ENCODE assay signal across 8 mouse cellular contexts in the genomic region with DNA sequence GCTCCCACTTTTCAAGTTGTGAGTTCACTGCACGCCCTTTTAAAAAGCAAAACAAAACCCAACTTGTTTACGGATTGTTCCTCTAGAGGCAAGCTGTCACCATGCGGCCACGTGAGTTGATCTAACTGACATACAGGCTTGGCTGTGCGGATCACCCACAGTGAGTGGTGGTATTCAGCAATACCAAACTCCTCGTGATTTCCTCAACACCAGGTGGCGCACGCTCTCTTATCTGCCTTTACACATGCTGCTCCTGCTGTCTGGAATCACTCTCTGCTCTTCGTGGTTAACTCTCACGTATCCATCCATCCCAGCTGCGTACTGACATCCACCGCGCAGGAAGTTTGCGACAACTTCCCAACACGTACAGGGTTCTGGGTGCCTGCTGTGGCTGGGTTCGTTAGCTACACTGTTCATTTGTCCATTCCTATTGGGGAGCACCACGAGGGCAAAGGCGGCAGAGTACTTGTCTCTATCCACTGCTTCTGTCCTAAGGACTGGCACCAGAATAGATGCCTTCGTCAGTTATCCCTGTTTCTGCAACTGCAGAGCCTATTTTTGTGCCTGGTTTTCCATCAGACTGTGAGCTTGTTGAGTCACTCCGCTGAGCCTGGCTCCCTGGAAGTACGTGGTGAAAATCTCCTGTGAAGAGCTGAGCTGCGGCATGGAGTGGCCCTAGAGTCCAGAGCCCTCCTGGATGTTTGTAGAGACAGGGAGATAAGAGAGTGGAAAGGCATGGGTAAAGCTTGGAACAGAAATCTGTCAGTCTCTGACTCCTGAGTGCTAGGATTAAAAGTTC. TPM values are rescaled to one million over a fixed set of nuclear protein-coding genes. Genes with fewer than 3 reads are reported as not detected.
DNase-seq lines count a peak whose midpoint lies in the region; ATAC-seq lines count a peak whose summit lies in the region.

No protein-coding gene starts in this region.

- H3K9me3 ChIP-seq in intestine, embryonic 14.5 days (ENCODE audit: control insufficient read depth, low read length) = no peaks in the 10 kb centered on the region

- H3K27ac ChIP-seq in intestine, embryonic 14.5 days (ENCODE audit: low read depth) = no peak overlapping the region

- H3K4me1 ChIP-seq in intestine, embryonic 14.5 days (replicated peaks; ENCODE audit: control insufficient read depth, insufficient read depth, low read length) = no peaks in the 10 kb centered on the region

- 17% methylated on average over 22 of the region's 22 CpGs for WGBS in intestine, embryonic 14.5 days

- H3K4me2 ChIP-seq in intestine, embryonic 14.5 days (ENCODE audit: low read length) = peak overlapping the region; percentile 46

- H3K9ac ChIP-seq in intestine, embryonic 14.5 days (ENCODE audit: low read length) = no peak overlapping the region

- no peak overlapping the region for H3K4me3 ChIP-seq in intestine, embryonic 14.5 days (ENCODE audit: low read depth, low read length)

- no peaks in the 10 kb centered on the region for H3K27me3 ChIP-seq in intestine, embryonic 14.5 days (replicated peaks; ENCODE audit: control insufficient read depth, insufficient read depth, low read length)

- H3K36me3 ChIP-seq in intestine, embryonic 14.5 days (ENCODE audit: control insufficient read depth, insufficient read depth, low read length) = no peaks in the 10 kb centered on the region

- intact Hi-C loops in gastrocnemius, postnatal 36 days (cut with DNase I) = loop anchor here (2.0 kb wide), 1 partner anchor 234 kb away; no protein-coding TSS in a partner anchor
- intact Hi-C loops in left cerebral cortex, postnatal 10 days (cut with DNase I) = no loop called here

- peak; percentile 89 for ATAC-seq in intestine, embryonic 14.5 days (replicated peaks; ENCODE audit: low FRiP score, low TSS enrichment, low read depth)
- peak; percentile 93 for ATAC-seq in megakaryocyte-erythroid progenitor cell, adult 5-6 weeks (replicated peaks; ENCODE audit: low FRiP score, low TSS enrichment, poor library complexity, severe bottlenecking)

- DNase-seq in adrenal gland, adult 2 months = peak; percentile 87
- peak; percentile 77 for DNase-seq in embryo, embryonic 11.5 days (ENCODE audit: low read depth, low spot score)
- DNase-seq in gastrocnemius, postnatal 36 days = peak; percentile 80 to 82
- peak; percentile 91 for DNase-seq in intestine, embryonic 14.5 days (ENCODE audit: low spot score)
- peak; percentile 89 to 91 for DNase-seq in left cerebral cortex, postnatal 10 days (ENCODE audit: extremely low spot score in 1 of 2, low spot score in 2 of 2)
- peak; percentile 93 for DNase-seq in right cerebral cortex, postnatal 14 days
- peak; percentile 78 for DNase-seq in urinary bladder, postnatal 25 days (ENCODE audit: low spot score)

RNA-seq across cellular contexts. Expression of a gene that starts 23.8 kb away (rescaled TPM):
- 1 to 10 TPM; 1.4 to 3.1 TPM for total RNA-seq in adrenal gland, adult 2 months (2021)
- polyA plus RNA-seq in adrenal gland, adult 2 months (2012; rRNA removed) = 0.32 and 0.76 TPM in 2 replicates
- total RNA-seq in gastrocnemius, postnatal 36 days (2021) = 1 to 10 TPM; 1.7 to 2.8 TPM
- 5.3 and 7.5 TPM in 2 replicates for polyA plus RNA-seq in intestine, embryonic 14.5 days (2014; fragmentation: Nextera tagmentation; extraction: Ambion mirVana)
- total RNA-seq in left cerebral cortex, postnatal 10 days (2021) = 1 to 10 TPM; 2.7 to 2.9 TPM
- total RNA-seq in megakaryocyte-erythroid progenitor cell, adult 5-6 weeks (2014; fragmentation: Nextera tagmentation) = 2.3 TPM in 1 of 2 replicates, not detected in the other
- 1.3 TPM in 1 of 2 replicates, not detected in the other for total RNA-seq in megakaryocyte-erythroid progenitor cell, adult 5-6 weeks (2017)

RNA-seq across cellular contexts. Expression of a gene that starts 29.3 kb away (rescaled TPM):
- 10 to 100 TPM; 27.8 to 30.4 TPM for total RNA-seq in adrenal gland, adult 2 months (2021)
- polyA plus RNA-seq in adrenal gland, adult 2 months (2012; rRNA removed) = 3.2 and 4.7 TPM in 2 replicates
- total RNA-seq in gastrocnemius, postnatal 36 days (2021) = 10 to 100 TPM; 23.8 to 24.6 TPM
- polyA plus RNA-seq in intestine, embryonic 14.5 days (2014; fragmentation: Nextera tagmentation; extraction: Ambion mirVana) = 26.3 and 31.5 TPM in 2 replicates
- 10 to 100 TPM; 28.1 to 29.7 TPM for total RNA-seq in left cerebral cortex, postnatal 10 days (2021)
- 21.5 and 25.7 TPM in 2 replicates for total RNA-seq in megakaryocyte-erythroid progenitor cell, adult 5-6 weeks (2014; fragmentation: Nextera tagmentation)
- total RNA-seq in megakaryocyte-erythroid progenitor cell, adult 5-6 weeks (2017) = 30.9 and 80.3 TPM in 2 replicates

RNA-seq across cellular contexts. Expression of a gene that starts 37.0 kb away (rescaled TPM):
- total RNA-seq in adrenal gland, adult 2 months (2021) = 10 to 100 TPM; 20.8 to 25.1 TPM
- polyA plus RNA-seq in adrenal gland, adult 2 months (2012; rRNA removed) = 7.0 and 11.6 TPM in 2 replicates
- total RNA-seq in gastrocnemius, postnatal 36 days (2021) = 10 to 100 TPM; 15.3 to 15.5 TPM
- 152 and 162 TPM in 2 replicates for polyA plus RNA-seq in intestine, embryonic 14.5 days (2014; fragmentation: Nextera tagmentation; extraction: Ambion mirVana)
- total RNA-seq in left cerebral cortex, postnatal 10 days (2021) = 10 to 100 TPM; 72.4 to 75.9 TPM
- 60.3 and 71.0 TPM in 2 replicates for total RNA-seq in megakaryocyte-erythroid progenitor cell, adult 5-6 weeks (2014; fragmentation: Nextera tagmentation)
- 115 and 121 TPM in 2 replicates for total RNA-seq in megakaryocyte-erythroid progenitor cell, adult 5-6 weeks (2017)

RNA-seq across cellular contexts. Expression of a gene that starts 43.6 kb away (rescaled TPM):
- total RNA-seq in adrenal gland, adult 2 months (2021) = 10 to 100 TPM; 19.8 to 31.3 TPM
- 70.7 and 83.9 TPM in 2 replicates for polyA plus RNA-seq in adrenal gland, adult 2 months (2012; rRNA removed)
- 10 to 100 TPM; 28.6 to 32.7 TPM for total RNA-seq in gastrocnemius, postnatal 36 days (2021)
- 65.8 and 67.6 TPM in 2 replicates for polyA plus RNA-seq in intestine, embryonic 14.5 days (2014; fragmentation: Nextera tagmentation; extraction: Ambion mirVana)
- 10 to 100 TPM; 16.1 to 17.4 TPM for total RNA-seq in left cerebral cortex, postnatal 10 days (2021)
- total RNA-seq in megakaryocyte-erythroid progenitor cell, adult 5-6 weeks (2014; fragmentation: Nextera tagmentation) = 57.7 and 65.7 TPM in 2 replicates
- total RNA-seq in megakaryocyte-erythroid progenitor cell, adult 5-6 weeks (2017) = 85.0 and 101 TPM in 2 replicates
